ENCODE assay signal across 20 mouse cellular contexts in the genomic region with DNA sequence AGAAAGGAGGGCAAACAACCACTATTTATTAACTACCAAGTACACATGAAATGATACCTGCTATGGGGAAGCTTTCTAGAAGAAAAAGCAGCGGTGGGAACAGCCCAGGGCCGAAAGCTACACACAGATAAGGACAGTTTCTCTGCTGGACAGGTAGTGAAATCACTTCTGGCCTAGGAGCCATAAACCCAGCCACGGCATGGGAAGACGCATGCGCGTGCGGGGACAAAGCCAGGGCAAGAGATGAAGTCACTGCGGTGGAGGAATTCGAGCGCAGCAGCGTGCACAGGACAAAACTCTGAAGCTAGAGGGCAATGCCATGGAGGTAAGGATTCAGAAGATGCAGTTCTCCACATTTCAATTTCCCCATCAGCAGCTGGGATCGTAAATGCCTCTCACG. TPM values are rescaled to one million over a fixed set of nuclear protein-coding genes. Genes with fewer than 3 reads are reported as not detected.
"Had no signal": no experiment of that assay in that cellular context is flagged by ENCODE, and none has a peak within 500 bp of the region (broad histone marks: within the 10 kb centered on the region; RNA-seq: fewer than 3 reads in every experiment).

No protein-coding gene starts in this region.

- ATAC-seq: hindbrain, postnatal 0 days; midbrain, embryonic 16.5 days had no signal

- H3K9me3 ChIP-seq: midbrain, embryonic 12.5 days had no signal

- H3K36me3 ChIP-seq: midbrain, embryonic 12.5 days had no signal

- H3K27ac ChIP-seq: hindbrain, postnatal 0 days; liver, embryonic 14.5 days; midbrain, embryonic 12.5 days had no signal

- H3K4me2 ChIP-seq: midbrain, embryonic 12.5 days had no signal

- H3K27me3 ChIP-seq: midbrain, embryonic 12.5 days had no signal

- DNase-seq: kidney, adult 11 months; kidney, adult 9 months; kidney, postnatal 14 days; layer of hippocampus, adult 9-11 months; layer of hippocampus, postnatal 36 days; lung, adult 18-20 months; right cerebral cortex, postnatal 14 days; thymus, adult 18-20 months; thymus, postnatal 14 days had no signal

- H3K9ac ChIP-seq: liver, embryonic 14.5 days; midbrain, embryonic 12.5 days had no signal

- H3K4me3 ChIP-seq: midbrain, embryonic 12.5 days had no signal

- H3K4me1 ChIP-seq: midbrain, embryonic 12.5 days had no signal

RNA-seq across cellular contexts. Expression of a gene that starts 34.4 kb away (rescaled TPM):
- total RNA-seq: hindbrain, postnatal 0 days; layer of hippocampus, postnatal 36 days; left cerebral cortex, adult 8-10 months; left cerebral cortex, postnatal 25 days; liver, adult 2 months; megakaryocyte-erythroid progenitor cell, adult 5-6 weeks had no signal
- polyA plus RNA-seq: hindbrain, postnatal 0 days; liver, adult 2 months; liver, embryonic 14.5 days; lung, embryonic 16.5 days; midbrain, embryonic 12.5 days; midbrain, embryonic 16.5 days; neural tube, embryonic 11.5 days; spleen, adult 2 months had no signal
